Mouse (Mus musculus) embryonic facial prominence, embryonic 14.5 days (tissue): ENCODE measurements around the gene R3hdm2. TPM values are rescaled to one million over a fixed set of nuclear protein-coding genes. Genes with fewer than 3 reads are reported as not detected.

Experiments used
- ATAC-seq: fragments of 200-750 bp; cut with Nextera tagmentation; 2 replicates; pipeline ENCODE4 v1.8.0; 2017; ENCODE audit warnings: low read depth, moderate number of reproducible peaks, moderate TSS enrichment
- DNase-seq: peaks from one replicate; pipeline ENCODE4 v3.0.0-alpha.2; 2015; ENCODE audit warnings: low spot score
- H3K27ac ChIP-seq: fragments of 300-500 bp; sonication (generic); replicated peaks from 2 replicates; pipeline ENCODE4 v1.5.1; 2014; ENCODE audit warnings: low read depth, mild to moderate bottlenecking, low read length, moderate library complexity
- H3K27me3 ChIP-seq: fragments of 300-500 bp; sonication (generic); replicated peaks from 2 replicates; pipeline ENCODE4 v1.6.1; 2014; ENCODE audit warnings: low read length; ENCODE audit not compliant: control insufficient read depth, insufficient read depth
- H3K36me3 ChIP-seq: fragments of 300-500 bp; sonication (generic); 2 replicates; pipeline ENCODE4 v1.6.1; 2014; ENCODE audit warnings: low read length, mixed read lengths; ENCODE audit not compliant: control insufficient read depth, insufficient read depth
- H3K4me1 ChIP-seq: fragments of 300-500 bp; sonication (generic); 2 replicates; pipeline ENCODE4 v1.6.1; 2014; ENCODE audit warnings: antibody characterized with exemption, low read length; ENCODE audit not compliant: control insufficient read depth, insufficient read depth
- H3K4me2 ChIP-seq: fragments of 300-500 bp; sonication (generic); 2 replicates; pipeline ENCODE4 v1.6.1; 2014; ENCODE audit warnings: low read depth, mild to moderate bottlenecking, low read length, moderate library complexity, mixed read lengths
- H3K4me3 ChIP-seq: fragments of 300-500 bp; sonication (generic); 2 replicates; pipeline ENCODE4 v1.5.1; 2014; ENCODE audit warnings: low read depth, mild to moderate bottlenecking, low read length
- H3K9ac ChIP-seq: fragments of 300-500 bp; sonication (generic); 2 replicates; pipeline ENCODE4 v1.6.1; 2014; ENCODE audit warnings: low read depth, mild to moderate bottlenecking, low read length, moderate library complexity, mixed read lengths
- H3K9me3 ChIP-seq: fragments of 300-500 bp; sonication (generic); 2 replicates; pipeline ENCODE4 v1.6.1; 2016; ENCODE audit warnings: low read length; ENCODE audit not compliant: control insufficient read depth
- WGBS: fragments of 180-500 bp; shearing (Covaris S2); extraction: QIAGEN DNeasy Blood & Tissue Kit; methylation state at CpG from one replicate; pipeline ENCODE4 v1.1.7; 2014; 5-methylcytosine and 5-hydroxymethylcytosine counted together
- polyA plus RNA-seq: library from polyadenylated mRNA; unstranded; fragments of >200 nt; fragmentation: Nextera tagmentation; extraction: Ambion mirVana; gene quantifications from 2 replicates; pipeline ENCODE4 v1.2.1, GENCODE M21; 2014

Gene R3hdm2
- polyA plus RNA-seq, 1 experiment from 2014 or later = 29.8 TPM

DNA sequence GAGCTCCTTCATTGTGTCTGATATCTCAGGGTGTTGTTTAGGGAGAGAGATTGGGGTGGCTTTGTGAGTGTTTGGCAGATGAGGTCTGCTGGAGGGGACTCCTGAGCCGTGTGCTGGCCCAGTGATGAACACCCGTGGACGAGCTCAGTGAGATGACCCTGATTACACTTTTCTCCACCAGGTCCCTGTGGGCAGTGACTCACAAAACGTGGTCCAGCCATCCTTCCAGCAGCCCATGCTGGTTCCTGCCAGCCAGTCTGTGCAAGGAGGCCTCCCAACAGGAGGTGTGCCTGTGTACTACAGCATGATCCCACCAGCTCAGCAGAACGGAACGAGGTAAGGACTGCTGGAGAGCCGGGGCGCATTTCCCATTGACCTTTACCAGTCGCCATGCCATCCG is 105.1 kb downstream of the R3hdm2 start:
- no peak for DNase-seq
- H3K4me3 ChIP-seq = no peak overlapping the region
- 91% methylated on average over 10 of the region's 10 CpGs for WGBS
- no peak for ATAC-seq
- H3K27ac ChIP-seq = no peak overlapping the region
- no peaks in the 10 kb centered on the region for H3K9me3 ChIP-seq
- H3K36me3 ChIP-seq = peaks cover 61% of the 10 kb centered on the region
- H3K27me3 ChIP-seq = no peaks in the 10 kb centered on the region
- H3K4me1 ChIP-seq = no peaks in the 10 kb centered on the region
- no peak overlapping the region for H3K9ac ChIP-seq
- H3K4me2 ChIP-seq = no peak overlapping the region

DNA sequence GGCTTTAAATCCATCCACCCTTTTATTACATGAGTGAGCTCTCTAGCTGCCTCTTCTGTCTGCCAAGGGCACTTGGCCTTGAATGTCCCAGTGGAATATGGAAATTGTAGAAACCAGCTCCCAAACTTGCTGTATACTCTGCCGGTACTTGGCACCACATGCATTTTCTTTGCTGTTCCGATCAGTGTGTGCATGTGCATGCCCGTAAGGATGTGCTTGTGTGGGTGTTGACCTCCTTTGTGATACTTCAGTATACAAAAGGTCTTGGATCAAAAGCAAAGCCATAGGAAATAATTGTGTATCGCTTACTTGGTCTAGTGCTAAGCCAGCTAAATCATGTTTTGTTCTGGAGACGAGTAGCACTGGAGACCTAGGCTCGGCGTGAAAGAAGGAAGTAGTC is 108.7 kb downstream of the R3hdm2 start:
- no peak overlapping the region for H3K4me3 ChIP-seq
- H3K27ac ChIP-seq = no peak overlapping the region
- 89% methylated on average over 7 of the region's 7 CpGs for WGBS
- no peaks in the 10 kb centered on the region for H3K27me3 ChIP-seq
- peaks cover 84% of the 10 kb centered on the region for H3K36me3 ChIP-seq
- no peak overlapping the region for H3K9ac ChIP-seq
- DNase-seq = no peak
- H3K4me1 ChIP-seq = no peaks in the 10 kb centered on the region
- no peak for ATAC-seq
- H3K9me3 ChIP-seq = no peaks in the 10 kb centered on the region
- no peak overlapping the region for H3K4me2 ChIP-seq

DNA sequence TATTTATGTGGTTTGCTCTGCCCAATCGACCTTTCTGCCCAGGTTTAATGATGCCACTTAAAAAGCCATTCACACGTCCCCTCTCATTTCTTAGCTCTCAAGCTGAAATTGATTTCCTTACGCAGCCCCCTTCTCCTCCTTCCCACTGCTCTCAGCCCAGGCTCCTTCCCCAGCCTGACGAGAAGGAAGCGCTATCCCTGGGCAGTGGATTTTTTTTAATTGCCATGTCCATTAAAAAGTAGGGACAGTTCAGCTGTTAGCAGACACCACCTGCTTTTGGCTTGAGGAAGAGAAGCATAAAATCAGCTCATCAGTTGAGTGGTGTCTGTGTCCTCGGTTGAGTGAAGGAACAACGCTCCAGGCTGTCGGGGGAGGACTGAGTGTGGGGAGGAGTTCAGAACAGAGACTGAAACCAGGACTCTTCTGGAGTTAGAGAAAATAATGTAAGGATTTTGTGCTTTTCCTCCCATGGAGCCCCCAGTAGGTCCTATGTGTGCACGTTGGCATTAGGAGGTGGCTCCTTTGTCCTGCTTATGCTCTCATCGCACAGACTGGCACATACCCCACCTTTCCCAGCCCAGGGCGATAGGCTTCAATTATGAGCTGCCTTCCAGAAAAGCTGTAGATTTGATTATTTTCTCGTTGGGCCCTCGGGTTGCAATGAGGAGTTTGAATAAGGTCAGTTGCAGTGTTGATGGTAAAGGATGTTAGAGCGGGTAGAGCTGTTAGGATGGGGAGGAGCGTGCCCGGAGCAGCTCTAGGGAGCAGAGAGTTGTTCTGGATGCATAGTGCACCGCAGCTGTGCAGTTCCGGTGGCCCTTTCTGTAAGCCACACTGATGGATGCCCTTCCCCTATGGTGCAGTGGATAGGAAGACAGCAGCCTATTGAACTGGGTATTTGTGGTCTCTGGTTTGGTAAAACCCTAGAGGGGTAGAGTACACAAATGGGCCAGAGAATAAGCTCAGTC is 110.3 kb downstream of the R3hdm2 start:
- no peak overlapping the region for H3K27ac ChIP-seq
- no peaks in the 10 kb centered on the region for H3K4me1 ChIP-seq
- H3K27me3 ChIP-seq = no peaks in the 10 kb centered on the region
- H3K9me3 ChIP-seq = no peaks in the 10 kb centered on the region
- H3K4me3 ChIP-seq = no peak overlapping the region
- no peak for ATAC-seq
- DNase-seq = no peak
- 68% methylated on average over 18 of the region's 18 CpGs for WGBS
- no peak overlapping the region for H3K4me2 ChIP-seq
- H3K9ac ChIP-seq = no peak overlapping the region
- peaks cover 84% of the 10 kb centered on the region for H3K36me3 ChIP-seq

DNA sequence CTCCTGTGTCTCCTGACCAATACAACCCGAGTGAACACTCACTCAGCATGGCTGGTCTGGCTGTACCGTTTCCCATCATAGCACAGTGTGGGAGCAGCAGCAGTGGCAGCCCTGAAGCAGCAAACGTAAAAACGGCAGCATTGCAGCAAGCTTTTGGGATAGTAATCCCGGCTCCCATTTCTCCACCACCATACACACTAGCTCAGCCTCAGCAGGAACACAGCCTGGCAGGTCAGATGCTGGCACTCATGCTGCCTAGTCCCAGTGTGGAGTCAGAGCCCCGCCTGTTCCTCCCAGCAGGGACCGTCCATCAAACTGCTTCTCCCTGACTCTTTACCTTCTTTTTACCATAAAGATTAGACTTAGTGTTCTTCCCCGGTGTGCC is 111.0 kb downstream of the R3hdm2 start:
- no peak overlapping the region for H3K9ac ChIP-seq
- H3K4me2 ChIP-seq = no peak overlapping the region
- no peaks in the 10 kb centered on the region for H3K9me3 ChIP-seq
- H3K27ac ChIP-seq = no peak overlapping the region
- H3K4me1 ChIP-seq = no peaks in the 10 kb centered on the region
- DNase-seq (no peak), ATAC-seq (no peak)
- WGBS = 69% methylated on average over 8 of the region's 8 CpGs
- no peak overlapping the region for H3K4me3 ChIP-seq
- no peaks in the 10 kb centered on the region for H3K27me3 ChIP-seq
- H3K36me3 ChIP-seq = peaks cover 86% of the 10 kb centered on the region

DNA sequence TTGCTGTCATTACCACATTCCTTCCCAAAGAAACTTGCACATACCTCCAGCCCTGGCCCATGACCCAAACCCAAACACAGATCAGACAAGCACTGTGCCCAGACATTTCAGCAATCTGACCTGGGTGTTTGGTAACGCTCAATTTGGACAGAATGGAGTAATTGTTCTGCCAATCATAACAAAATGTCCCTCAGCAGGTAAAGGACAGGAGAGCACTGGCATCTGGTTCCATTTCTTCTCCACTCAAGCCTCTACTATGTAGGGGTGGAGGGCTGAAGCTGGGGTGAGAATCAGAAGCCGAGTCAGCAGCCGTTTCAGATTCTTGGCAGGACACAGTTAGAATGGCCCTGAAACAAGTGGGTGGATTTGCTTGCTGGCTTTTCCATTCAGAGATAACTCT is 112.0 kb downstream of the R3hdm2 start:
- WGBS = 41% methylated on average over 3 of the region's 3 CpGs

DNA sequence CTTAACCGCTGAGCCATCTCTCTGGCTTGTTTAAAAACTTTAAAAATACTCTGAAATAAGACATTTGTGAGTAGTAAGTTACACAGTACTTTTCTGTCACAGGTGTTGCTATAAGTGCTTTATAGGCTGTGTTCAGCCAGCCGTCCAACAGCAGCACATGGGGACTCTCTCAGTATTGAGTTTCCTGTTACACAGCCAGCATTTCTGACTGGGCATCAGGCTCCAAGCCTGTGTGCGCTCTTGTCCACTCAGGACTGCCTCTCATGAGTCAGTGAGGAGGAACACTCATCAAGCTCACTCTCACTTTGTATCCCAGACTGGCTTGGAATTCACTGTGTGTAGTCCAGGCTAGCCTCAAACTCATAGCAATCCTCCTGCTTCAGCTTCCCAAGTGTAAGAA is 116.0 kb downstream of the R3hdm2 start:
- 89% methylated on average over 3 of the region's 3 CpGs for WGBS
- H3K27ac ChIP-seq = no peak overlapping the region
- no peak overlapping the region for H3K9ac ChIP-seq
- no peaks in the 10 kb centered on the region for H3K4me1 ChIP-seq
- H3K9me3 ChIP-seq = no peaks in the 10 kb centered on the region
- H3K4me3 ChIP-seq = no peak overlapping the region
- ATAC-seq = no peak
- H3K36me3 ChIP-seq = peaks cover 89% of the 10 kb centered on the region
- H3K4me2 ChIP-seq = no peak overlapping the region
- no peak for DNase-seq
- H3K27me3 ChIP-seq = no peaks in the 10 kb centered on the region

More for the DNA sequence above, 112.0 kb downstream of the R3hdm2 start:
- H3K4me1 ChIP-seq = no peaks in the 10 kb centered on the region
- no peaks in the 10 kb centered on the region for H3K27me3 ChIP-seq
- no peak for DNase-seq
- no peak overlapping the region for H3K4me3 ChIP-seq
- H3K9me3 ChIP-seq = no peaks in the 10 kb centered on the region
- H3K36me3 ChIP-seq = peaks cover 89% of the 10 kb centered on the region
- no peak overlapping the region for H3K9ac ChIP-seq
- H3K4me2 ChIP-seq = no peak overlapping the region
- ATAC-seq = no peak
- no peak overlapping the region for H3K27ac ChIP-seq

DNA sequence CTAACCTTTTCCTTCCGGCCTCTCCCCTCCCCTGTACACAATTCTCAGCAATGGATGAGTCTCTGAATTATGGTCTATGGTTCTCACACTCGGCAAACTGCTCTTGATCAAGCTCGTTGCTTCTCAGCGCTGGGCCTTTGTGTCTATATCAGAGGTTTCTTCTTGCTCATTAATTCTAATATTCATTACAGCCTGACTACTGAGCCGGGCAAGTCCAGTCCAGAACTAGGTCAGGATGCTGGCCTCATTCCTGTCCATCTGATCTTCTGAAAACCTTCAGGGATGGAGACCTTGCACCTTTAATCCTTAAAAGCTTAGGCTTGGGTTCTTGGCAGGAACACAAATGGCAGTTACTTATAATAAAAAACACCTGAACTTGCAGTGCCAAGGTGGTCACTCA is 119.4 kb downstream of the R3hdm2 start:
- WGBS = 78% methylated on average over 5 of the region's 5 CpGs
- H3K4me3 ChIP-seq = no peak overlapping the region
- H3K9me3 ChIP-seq = no peaks in the 10 kb centered on the region
- DNase-seq (no peak), ATAC-seq (no peak)
- H3K4me2 ChIP-seq = no peak overlapping the region
- H3K27me3 ChIP-seq = no peaks in the 10 kb centered on the region
- no peak overlapping the region for H3K9ac ChIP-seq
- no peak overlapping the region for H3K27ac ChIP-seq
- H3K4me1 ChIP-seq = no peaks in the 10 kb centered on the region
- peaks cover 66% of the 10 kb centered on the region for H3K36me3 ChIP-seq

DNA sequence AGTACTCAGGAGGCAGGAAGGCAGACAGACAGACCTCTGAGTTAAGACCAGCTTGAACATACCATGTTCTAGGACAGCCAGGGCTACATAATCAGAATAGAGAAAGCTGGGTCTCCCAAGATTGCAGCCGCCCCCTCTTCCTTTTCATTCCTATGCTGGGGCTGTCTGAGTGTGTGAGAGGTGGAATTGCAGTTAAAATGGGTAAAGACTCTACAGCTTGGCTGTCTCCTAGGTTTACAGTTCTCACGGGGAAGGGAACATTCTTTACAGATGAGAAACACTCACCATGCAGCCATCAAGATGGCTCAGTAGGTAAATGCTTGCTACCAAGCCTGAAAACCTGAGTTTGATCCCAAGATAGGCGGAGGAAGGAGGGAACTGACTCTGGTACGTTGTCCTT is 119.9 kb downstream of the R3hdm2 start:
- 76% methylated on average over 4 of the region's 4 CpGs for WGBS
- no peak for ATAC-seq
- no peaks in the 10 kb centered on the region for H3K4me1 ChIP-seq

More for the DNA sequence above, 119.9 kb downstream of the R3hdm2 start:
- H3K27me3 ChIP-seq = no peaks in the 10 kb centered on the region
- peaks cover 63% of the 10 kb centered on the region for H3K36me3 ChIP-seq
- no peaks in the 10 kb centered on the region for H3K9me3 ChIP-seq
- no peak overlapping the region for H3K27ac ChIP-seq
- no peak for DNase-seq
- H3K4me3 ChIP-seq = no peak overlapping the region
- no peak overlapping the region for H3K4me2 ChIP-seq
- H3K9ac ChIP-seq = no peak overlapping the region
